Mouse (Mus musculus) neural tube, embryonic 11.5 days (tissue): ENCODE data around the gene Lig4. TPM values are rescaled to one million over a fixed set of nuclear protein-coding genes. Genes with fewer than 3 reads are reported as not detected.

ENCODE experiments used
- ATAC-seq: fragments of 200-750 bp; cut with Nextera tagmentation; 2 replicates; pipeline ENCODE4 v1.8.0; 2017; ENCODE audit warnings: moderate number of reproducible peaks, mild to moderate bottlenecking, moderate TSS enrichment, moderate library complexity; ENCODE audit not compliant: insufficient read depth, low FRiP score, low TSS enrichment
- DNase-seq: peaks from one replicate; pipeline ENCODE4 v3.0.0-alpha.2; 2015; ENCODE audit warnings: low spot score
- H3K27ac ChIP-seq: fragments of 300-500 bp; sonication (generic); 2 replicates; pipeline ENCODE4 v1.5.1; 2014; ENCODE audit warnings: low read depth, mild to moderate bottlenecking, low read length
- H3K27me3 ChIP-seq: fragments of 300-500 bp; sonication (generic); 2 replicates; pipeline ENCODE4 v1.6.1; 2014; ENCODE audit warnings: mild to moderate bottlenecking, low read length, mixed read lengths; ENCODE audit not compliant: control insufficient read depth, insufficient read depth
- H3K36me3 ChIP-seq: fragments of 300-500 bp; sonication (generic); 2 replicates; pipeline ENCODE4 v1.6.1; 2014; ENCODE audit warnings: mild to moderate bottlenecking, low read length, moderate library complexity, mixed read lengths; ENCODE audit not compliant: control insufficient read depth, insufficient read depth
- H3K4me1 ChIP-seq: fragments of 300-500 bp; sonication (generic); 2 replicates; pipeline ENCODE4 v1.6.1; 2014; ENCODE audit warnings: low read length, mixed read lengths; ENCODE audit not compliant: control insufficient read depth, insufficient read depth
- H3K4me2 ChIP-seq: fragments of 300-500 bp; sonication (generic); 2 replicates; pipeline ENCODE4 v1.6.1; 2014; ENCODE audit warnings: low read depth, mild to moderate bottlenecking, moderate library complexity
- H3K4me3 ChIP-seq: fragments of 300-500 bp; sonication (generic); 2 replicates; pipeline ENCODE4 v1.5.1; 2014; ENCODE audit warnings: low read depth, low read length
- H3K9ac ChIP-seq: fragments of 300-500 bp; sonication (generic); 2 replicates; pipeline ENCODE4 v1.6.1; 2014; ENCODE audit warnings: mild to moderate bottlenecking, low read length
- H3K9me3 ChIP-seq: fragments of 300-500 bp; sonication (generic); 2 replicates; pipeline ENCODE4 v1.6.1; 2016; ENCODE audit warnings: low read length; ENCODE audit not compliant: control insufficient read depth
- WGBS: fragments of 180-500 bp; shearing (Covaris S2); extraction: QIAGEN DNeasy Blood & Tissue Kit; methylation state at CpG from one replicate; pipeline ENCODE4 v1.1.7; 2014; 5-methylcytosine and 5-hydroxymethylcytosine counted together
- polyA plus RNA-seq: library from polyadenylated mRNA; unstranded; fragments of >200 nt; fragmentation: Nextera tagmentation; extraction: Ambion mirVana; gene quantifications from 2 replicates; pipeline ENCODE4 v1.2.1, GENCODE M21; 2014

Gene Lig4
- 10.4 and 10.8 TPM in 2 replicates for polyA plus RNA-seq

DNA sequence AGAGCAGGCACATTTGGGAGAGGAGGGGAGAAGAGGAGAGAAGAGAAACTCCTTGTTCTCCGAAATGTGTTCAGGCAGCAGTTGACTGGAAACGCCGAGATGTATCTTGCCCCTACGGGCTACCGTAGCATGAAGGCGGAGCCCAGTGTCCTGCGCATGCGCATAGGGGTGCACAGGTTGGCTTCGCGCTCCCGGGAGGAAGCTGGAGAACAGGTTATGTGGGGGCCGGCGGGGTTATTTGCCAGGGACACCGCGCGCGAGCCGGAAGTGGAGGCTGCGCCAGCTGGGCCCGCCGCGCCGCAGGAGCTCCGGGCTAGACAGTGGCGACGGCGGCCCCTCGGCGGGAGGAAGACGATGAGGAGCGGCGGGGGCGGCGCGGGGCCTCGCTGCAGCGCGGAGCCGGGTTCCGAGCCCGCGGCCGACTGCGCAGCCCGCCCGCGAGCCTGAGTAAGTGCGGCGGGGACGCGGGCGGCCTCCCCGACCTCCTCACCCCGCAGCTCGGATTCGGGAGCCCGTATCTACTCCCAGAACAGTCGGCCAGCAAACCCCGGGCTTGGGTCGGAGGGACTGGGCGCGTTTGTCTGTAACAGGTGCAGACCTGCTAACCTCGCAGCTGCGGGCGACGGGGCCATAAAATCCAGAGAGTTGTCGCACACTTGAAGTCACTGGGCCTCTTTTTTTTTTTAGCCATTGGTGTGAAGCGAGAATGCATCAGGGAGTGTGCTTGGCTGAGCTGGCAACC lies at the start of gene Lig4, which contains the start of gene Abhd13:
Lig4 (minus strand) TSS at position 114 of the 742 bp plus-strand sequence.
Abhd13 (plus strand) TSS at position 135 of the 742 bp plus-strand sequence.
- 0% methylated on average over 66 of the region's 68 CpGs for WGBS
- no peaks in the 10 kb centered on the region for H3K27me3 ChIP-seq
- ATAC-seq = peak; percentile 53

DNA sequence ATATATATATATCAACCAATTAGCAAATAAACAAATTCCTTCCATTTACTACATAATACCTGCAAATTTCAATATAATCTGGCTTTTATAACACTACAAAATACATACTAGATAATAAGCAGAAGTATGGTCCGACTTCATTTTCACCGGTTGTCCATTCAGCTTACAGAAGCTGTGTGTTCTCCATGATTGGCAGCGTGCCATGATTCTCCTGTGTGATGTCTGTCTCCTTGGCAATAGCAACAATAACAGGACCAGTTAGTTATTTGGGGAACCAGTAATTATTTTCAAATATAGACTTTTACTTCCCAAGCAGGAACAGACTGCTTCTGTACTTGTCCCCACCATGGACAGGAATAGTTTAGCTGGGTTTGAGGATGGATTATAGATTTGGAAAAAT lies 39.7 kb upstream of the Lig4 start:
- Histone ChIP-seq H3K4me2 (no peak overlapping the region), H3K4me1 (no peaks in the 10 kb centered on the region), H3K9me3 (no peaks in the 10 kb centered on the region), H3K36me3 (no peaks in the 10 kb centered on the region), H3K27ac (no peak overlapping the region), H3K4me3 (no peak overlapping the region), H3K9ac (no peak overlapping the region), H3K27me3 (no peaks in the 10 kb centered on the region)
- WGBS = 92% methylated on average over 3 of the region's 3 CpGs
- DNase-seq (no peak), ATAC-seq (no peak)

More for the DNA sequence above, at the start of gene Lig4, which contains the start of gene Abhd13:
- Histone ChIP-seq H3K4me2 (peak within 1 kb of the TSS; percentile 78), H3K4me3 (peak within 1 kb of the TSS; percentile 91), H3K36me3 (peaks cover 5% of the 10 kb centered on the region), H3K4me1 (peaks cover 20% of the 10 kb centered on the region), H3K9ac (peak within 1 kb of the TSS; percentile 91), H3K9me3 (no peaks in the 10 kb centered on the region), H3K27ac (peak within 1 kb of the TSS; percentile 70)
- DNase-seq = peak; percentile 96

DNA sequence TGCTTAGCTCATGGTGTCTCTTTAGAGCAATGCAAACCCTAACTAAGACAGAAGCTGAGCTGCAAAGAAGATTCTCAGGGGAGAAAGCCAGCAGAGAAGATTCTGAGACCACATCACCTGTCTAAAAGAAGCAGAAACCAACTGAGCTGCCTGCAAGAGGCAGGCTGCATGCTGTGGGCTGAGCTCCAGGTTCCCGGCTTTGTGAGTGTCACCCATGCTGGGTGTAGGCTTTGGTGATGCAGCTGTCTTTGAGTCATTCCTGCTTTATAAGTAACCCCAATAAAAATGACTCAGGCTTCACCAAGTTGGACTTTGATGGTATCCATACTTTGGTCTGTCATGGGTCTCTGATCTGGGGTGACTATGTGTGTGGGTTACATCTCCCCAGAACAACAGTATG lies 38.8 kb upstream of the Lig4 start:
- no peak for DNase-seq
- 73% methylated on average over 1 of the region's 1 CpGs for WGBS
- Histone ChIP-seq H3K27ac (no peak overlapping the region), H3K9me3 (no peaks in the 10 kb centered on the region), H3K4me3 (no peak overlapping the region), H3K27me3 (no peaks in the 10 kb centered on the region), H3K36me3 (no peaks in the 10 kb centered on the region), H3K9ac (no peak overlapping the region), H3K4me1 (no peaks in the 10 kb centered on the region), H3K4me2 (no peak overlapping the region)
- ATAC-seq = no peak

DNA sequence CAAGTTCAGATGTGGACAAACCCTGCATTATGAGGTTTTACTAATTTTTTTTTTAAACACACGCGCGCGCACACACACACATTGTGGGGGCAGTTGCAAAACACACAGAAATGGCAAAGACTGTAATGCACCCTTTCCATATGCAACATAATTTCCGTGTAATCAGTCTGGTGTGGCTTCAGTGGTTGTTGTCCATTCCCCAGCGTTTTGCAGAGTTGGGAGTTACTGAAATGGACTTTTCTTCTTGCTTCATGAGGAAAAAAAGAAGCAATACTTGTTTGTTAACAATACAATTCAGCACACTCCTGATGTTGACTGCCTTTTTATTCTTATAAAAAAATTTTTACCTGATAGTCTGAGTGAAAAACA lies 30.2 kb upstream of the Lig4 start:
- Histone ChIP-seq H3K9ac (no peak overlapping the region), H3K27ac (no peak overlapping the region), H3K9me3 (no peaks in the 10 kb centered on the region), H3K4me3 (peak overlapping the region; percentile 30), H3K4me2 (peak overlapping the region; percentile 45), H3K4me1 (peaks cover 4% of the 10 kb centered on the region; the same call in 1 of the 2 replicates), H3K27me3 (no peaks in the 10 kb centered on the region), H3K36me3 (no peaks in the 10 kb centered on the region)
- 41% methylated on average over 6 of the region's 6 CpGs for WGBS
- no peak for ATAC-seq
- DNase-seq = no peak

DNA sequence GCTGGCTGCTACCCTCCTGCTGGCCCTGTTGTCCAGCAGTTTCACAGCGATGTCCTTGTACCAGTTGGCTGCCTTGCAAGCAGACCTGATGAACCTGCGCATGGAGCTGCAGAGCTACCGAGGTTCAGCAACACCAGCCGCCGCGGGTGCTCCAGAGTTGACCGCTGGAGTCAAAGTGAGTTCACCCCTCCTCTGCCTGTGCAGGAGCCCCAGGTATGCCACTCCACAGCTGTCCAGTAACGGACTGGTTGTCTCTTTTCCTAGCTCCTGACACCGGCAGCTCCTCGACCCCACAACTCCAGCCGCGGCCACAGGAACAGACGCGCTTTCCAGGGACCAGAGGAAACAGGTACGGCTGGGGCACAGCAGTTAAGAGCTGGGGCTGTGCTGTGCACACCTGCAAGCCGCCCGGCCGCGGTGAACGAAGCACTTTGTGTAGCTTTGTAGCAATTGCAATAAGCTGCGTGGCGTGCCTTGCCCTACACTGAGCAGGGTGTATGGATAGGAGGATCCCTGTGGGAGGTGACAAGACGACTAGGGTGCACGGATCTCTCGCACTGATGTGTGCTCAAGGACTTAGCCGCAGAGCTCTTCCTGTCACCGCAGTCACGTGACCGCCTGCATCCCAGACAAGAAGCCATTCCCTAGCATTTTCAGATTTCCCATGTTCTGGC lies 29.6 kb upstream of the Lig4 start:
- no peaks in the 10 kb centered on the region for H3K9me3 ChIP-seq

DNA sequence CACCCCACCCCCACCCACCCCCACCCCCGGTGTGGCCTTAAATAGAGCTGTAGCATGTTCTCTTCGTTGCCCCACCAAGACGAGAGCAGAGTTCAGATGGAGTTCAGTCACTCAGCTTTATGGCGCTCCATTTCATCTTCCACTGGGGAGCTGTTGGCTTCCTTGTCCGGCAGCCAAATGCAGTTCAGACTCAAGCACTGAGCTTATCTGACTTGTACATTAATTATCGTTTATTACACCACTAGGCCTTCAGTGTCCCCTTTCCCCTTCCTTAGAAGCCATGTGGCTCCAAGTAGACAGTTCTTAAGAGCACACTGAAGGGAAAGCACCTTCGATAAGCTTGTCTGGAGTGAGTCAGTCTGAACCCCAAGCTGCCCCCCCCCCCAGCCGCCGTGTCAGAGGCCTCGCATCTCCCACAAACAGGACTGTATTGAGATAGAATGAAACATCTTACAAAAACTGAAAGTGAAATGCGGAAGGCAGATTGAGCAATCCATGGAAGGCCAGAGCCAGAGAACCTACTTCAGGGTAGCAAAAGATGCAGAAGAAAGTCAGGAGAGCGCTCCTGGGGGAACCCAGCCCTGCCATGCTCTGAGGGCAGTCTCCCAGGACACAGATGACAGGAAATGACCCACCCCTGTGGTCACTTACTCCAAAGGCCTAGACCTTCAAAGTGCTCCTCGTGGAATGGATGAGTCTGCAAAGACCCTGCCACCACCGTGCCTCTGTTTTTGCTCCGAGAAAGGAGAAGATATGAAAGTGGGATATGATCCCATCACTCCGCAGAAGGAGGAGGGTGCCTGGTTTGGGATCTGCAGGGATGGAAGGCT lies 28.9 kb upstream of the Lig4 start, which contains the start of gene Tnfsf13b:
Tnfsf13b (plus strand) TSS at position 312 of the 830 bp plus-strand sequence.
- peak within 1 kb of the TSS; percentile 45 for H3K4me2 ChIP-seq
- no peak within 1 kb of the TSS for H3K27ac ChIP-seq
- peaks cover 4% of the 10 kb centered on the region; the same call in 1 of the 2 replicates for H3K4me1 ChIP-seq
- H3K4me3 ChIP-seq = peak within 1 kb of the TSS; percentile 30
- H3K9ac ChIP-seq = peak within 1 kb of the TSS; percentile 3; the same call in 1 of the 2 replicates
- no peaks in the 10 kb centered on the region for H3K36me3 ChIP-seq
- DNase-seq (no peak), ATAC-seq (0 out of 2 replicates have a peak, but pooled peaks have one; percentile 41)
- no peaks in the 10 kb centered on the region for H3K9me3 ChIP-seq
- no peaks in the 10 kb centered on the region for H3K27me3 ChIP-seq
- 75% methylated on average over 16 of the region's 16 CpGs for WGBS

More for the DNA sequence above, 29.6 kb upstream of the Lig4 start:
- H3K4me1 ChIP-seq = peaks cover 4% of the 10 kb centered on the region; the same call in 1 of the 2 replicates
- H3K4me2 ChIP-seq = peak overlapping the region; percentile 45
- DNase-seq (peak; percentile 52), ATAC-seq (no peak)
- H3K36me3 ChIP-seq = no peaks in the 10 kb centered on the region
- no peak overlapping the region for H3K27ac ChIP-seq
- 4% methylated on average over 29 of the region's 29 CpGs for whole genome bisulfite sequencing
- no peaks in the 10 kb centered on the region for H3K27me3 ChIP-seq
- peak overlapping the region; percentile 3; the same call in 1 of the 2 replicates for H3K9ac ChIP-seq
- peak overlapping the region; percentile 30 for H3K4me3 ChIP-seq

DNA sequence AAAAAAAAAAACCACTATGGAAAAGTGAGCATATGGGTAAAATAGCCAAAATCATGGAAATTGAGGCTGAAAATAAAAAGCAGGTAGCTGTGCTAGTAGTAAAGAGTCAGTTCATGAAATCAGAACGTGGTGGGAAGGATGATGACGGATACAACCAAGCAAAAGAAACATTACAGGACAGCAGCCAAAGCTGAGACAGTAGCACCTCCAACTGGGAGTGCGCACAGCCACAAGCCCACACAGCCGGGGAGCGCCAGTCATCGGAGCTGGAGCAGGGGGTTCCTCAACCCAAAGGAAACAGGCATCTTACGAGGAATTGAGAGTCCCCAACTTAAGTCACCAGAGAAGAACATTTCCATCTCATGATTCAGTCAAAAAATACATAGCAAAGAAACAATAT lies 26.6 kb upstream of the Lig4 start:
- Histone ChIP-seq H3K4me2 (no peak overlapping the region), H3K9me3 (no peaks in the 10 kb centered on the region), H3K36me3 (no peaks in the 10 kb centered on the region), H3K4me3 (no peak overlapping the region), H3K27me3 (no peaks in the 10 kb centered on the region), H3K27ac (no peak overlapping the region), H3K4me1 (peaks cover 4% of the 10 kb centered on the region; the same call in 1 of the 2 replicates), H3K9ac (no peak overlapping the region)
- DNase-seq (no peak), ATAC-seq (no peak)
- WGBS = 86% methylated on average over 7 of the region's 7 CpGs

DNA sequence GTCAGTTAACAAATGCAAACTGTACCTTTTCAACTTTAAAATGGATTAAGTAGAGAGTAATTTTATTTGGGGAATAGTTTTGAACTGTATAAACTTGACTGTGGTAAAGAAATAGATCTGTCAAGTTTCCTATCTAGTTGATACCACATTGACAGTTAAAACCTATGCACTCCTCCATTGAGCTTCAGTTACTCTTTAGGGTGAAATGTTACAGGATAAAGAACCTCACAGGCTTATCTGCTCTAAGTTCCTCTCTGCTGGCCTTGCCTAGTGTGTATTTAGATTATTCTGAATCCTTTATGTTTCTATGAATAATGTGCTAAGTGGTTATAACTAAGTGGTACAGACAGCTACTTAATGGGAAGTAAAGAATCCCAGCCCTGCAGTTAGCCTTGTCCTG lies 2.7 kb upstream of the Lig4 start:
- H3K27me3 ChIP-seq = no peaks in the 10 kb centered on the region
- H3K4me1 ChIP-seq = peaks cover 18% of the 10 kb centered on the region
- no peak overlapping the region for H3K9ac ChIP-seq
- H3K4me3 ChIP-seq = no peak overlapping the region
- H3K9me3 ChIP-seq = no peaks in the 10 kb centered on the region
- ATAC-seq (no peak), DNase-seq (no peak)
- no peak overlapping the region for H3K27ac ChIP-seq
- no peak overlapping the region for H3K4me2 ChIP-seq
- H3K36me3 ChIP-seq = no peaks in the 10 kb centered on the region
